In the genomic region with DNA sequence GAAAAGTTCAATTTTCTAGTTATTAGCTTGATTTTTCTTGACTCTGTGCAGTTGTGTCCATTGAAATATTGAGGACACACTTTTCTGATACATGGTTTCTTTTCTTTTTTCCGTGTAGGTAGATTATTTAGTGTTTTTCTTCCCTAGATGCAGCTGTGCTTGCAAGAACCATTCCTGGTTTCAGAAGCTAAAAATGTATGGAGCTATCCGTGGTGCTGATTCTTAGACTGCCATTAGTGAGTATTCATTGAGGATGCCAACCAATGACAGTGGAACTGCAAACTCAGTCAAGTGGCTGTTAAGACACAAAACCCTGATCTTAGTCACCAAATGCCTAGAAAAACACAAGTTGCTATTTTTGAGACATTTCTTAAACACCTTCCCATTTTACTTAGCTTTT, we compare ENCODE assay signal across 13 mouse cellular contexts. TPM values are rescaled to one million over a fixed set of nuclear protein-coding genes. Genes with fewer than 3 reads are reported as not detected.
DNase-seq lines count a peak whose midpoint lies in the region; ATAC-seq lines count a peak whose summit lies in the region.
"Had no signal": no experiment of that assay in that cellular context is flagged by ENCODE, and none has a peak within 500 bp of the region (broad histone marks: within the 10 kb centered on the region; RNA-seq: fewer than 3 reads in every experiment).

No protein-coding gene starts in this region.

- H3K4me3 ChIP-seq in hindbrain, embryonic 11.5 days (ENCODE audit: low read depth, low read length) = no peak overlapping the region
- no peak overlapping the region for H3K4me3 ChIP-seq in hindbrain, embryonic 12.5 days
- H3K4me3 ChIP-seq in midbrain, embryonic 14.5 days (replicated peaks; ENCODE audit: low read depth, low read length) = no peak overlapping the region
- no peak overlapping the region for H3K4me3 ChIP-seq in midbrain, embryonic 15.5 days
- H3K4me3 ChIP-seq: intestine, embryonic 15.5 days; stomach, embryonic 15.5 days had no signal

- 3% methylated on average over 2 of the region's 2 CpGs for WGBS in hindbrain, embryonic 11.5 days
- 5% methylated on average over 2 of the region's 2 CpGs for WGBS in hindbrain, embryonic 12.5 days
- WGBS in midbrain, embryonic 14.5 days = 5% methylated on average over 2 of the region's 2 CpGs
- WGBS in midbrain, embryonic 15.5 days = 5% methylated on average over 2 of the region's 2 CpGs

- no peak overlapping the region for H3K27ac ChIP-seq in hindbrain, embryonic 11.5 days (ENCODE audit: low read depth, low read length)
- no peak overlapping the region for H3K27ac ChIP-seq in hindbrain, embryonic 12.5 days
- no peak overlapping the region for H3K27ac ChIP-seq in midbrain, embryonic 14.5 days (replicated peaks; ENCODE audit: low read depth, low read length)
- no peak overlapping the region for H3K27ac ChIP-seq in midbrain, embryonic 15.5 days
- H3K27ac ChIP-seq: intestine, embryonic 15.5 days; stomach, embryonic 15.5 days had no signal

- peaks cover 3% of the 10 kb centered on the region; the same call in 1 of the 2 replicates for H3K27me3 ChIP-seq in hindbrain, embryonic 11.5 days (ENCODE audit: control insufficient read depth, insufficient read depth, low read length)
- H3K27me3 ChIP-seq in hindbrain, embryonic 12.5 days = no peaks in the 10 kb centered on the region
- H3K27me3 ChIP-seq in midbrain, embryonic 14.5 days (ENCODE audit: control insufficient read depth, insufficient read depth, low read length) = 0 out of 2 replicates have a peak, but pooled peaks cover 4% of the 10 kb centered on the region
- H3K27me3 ChIP-seq in midbrain, embryonic 15.5 days (replicated peaks) = no peaks in the 10 kb centered on the region

- ATAC-seq in hindbrain, embryonic 11.5 days (ENCODE audit: low FRiP score) = no peak
- ATAC-seq in hindbrain, embryonic 12.5 days (ENCODE audit: low FRiP score) = no peak
- ATAC-seq in midbrain, embryonic 14.5 days (ENCODE audit: low FRiP score, low TSS enrichment) = no peak
- no peak for ATAC-seq in midbrain, embryonic 15.5 days (replicated peaks)
- ATAC-seq: forebrain, postnatal 0 days; intestine, embryonic 15.5 days; liver, postnatal 0 days had no signal

- H3K4me2 ChIP-seq in hindbrain, embryonic 11.5 days (replicated peaks; ENCODE audit: low read depth, low read length) = no peak overlapping the region
- H3K4me2 ChIP-seq in hindbrain, embryonic 12.5 days (replicated peaks) = no peak overlapping the region
- H3K4me2 ChIP-seq in midbrain, embryonic 14.5 days (ENCODE audit: low read length) = no peak overlapping the region
- H3K4me2 ChIP-seq in midbrain, embryonic 15.5 days = no peak overlapping the region
- H3K4me2 ChIP-seq: intestine, embryonic 15.5 days; stomach, embryonic 15.5 days had no signal

- H3K9ac ChIP-seq in hindbrain, embryonic 11.5 days (ENCODE audit: low read depth, low read length) = no peak overlapping the region
- no peak overlapping the region for H3K9ac ChIP-seq in hindbrain, embryonic 12.5 days
- H3K9ac ChIP-seq in midbrain, embryonic 14.5 days (replicated peaks; ENCODE audit: low read length) = no peak overlapping the region
- H3K9ac ChIP-seq in midbrain, embryonic 15.5 days = no peak overlapping the region
- H3K9ac ChIP-seq: forebrain, postnatal 0 days; intestine, embryonic 15.5 days; liver, postnatal 0 days; stomach, embryonic 15.5 days had no signal

- DNase-seq in hindbrain, embryonic 11.5 days (ENCODE audit: low spot score) = peak; percentile 65
- DNase-seq in midbrain, embryonic 14.5 days = peak; percentile 67
- peak; percentile 24 for DNase-seq in adipocyte (ENCODE audit: low spot score)
- peak; percentile 81 for DNase-seq in retina, embryonic 14.5 days (ENCODE audit: low spot score)
- no peak for DNase-seq in right cerebral cortex, postnatal 4 days
- DNase-seq in thymus, postnatal 14 days = no peak
- DNase-seq: forebrain, postnatal 0 days; liver, postnatal 0 days; right cerebral cortex, adult 18-20 months had no signal

- H3K4me1 ChIP-seq in hindbrain, embryonic 11.5 days (replicated peaks; ENCODE audit: control insufficient read depth, insufficient read depth, low read length) = no peaks in the 10 kb centered on the region
- 0 out of 2 replicates have a peak, but pooled peaks cover 3% of the 10 kb centered on the region for H3K4me1 ChIP-seq in hindbrain, embryonic 12.5 days
- H3K4me1 ChIP-seq in midbrain, embryonic 14.5 days (ENCODE audit: control insufficient read depth, insufficient read depth, low read length) = peaks cover 12% of the 10 kb centered on the region; the same call in 1 of the 2 replicates
- H3K4me1 ChIP-seq in midbrain, embryonic 15.5 days = peaks cover 17% of the 10 kb centered on the region
- H3K4me1 ChIP-seq: stomach, embryonic 15.5 days had no signal

- no peaks in the 10 kb centered on the region for H3K9me3 ChIP-seq in hindbrain, embryonic 11.5 days (ENCODE audit: control insufficient read depth, low read length)
- no peaks in the 10 kb centered on the region for H3K9me3 ChIP-seq in hindbrain, embryonic 12.5 days (replicated peaks)
- H3K9me3 ChIP-seq in midbrain, embryonic 14.5 days (ENCODE audit: control insufficient read depth, low read length) = no peaks in the 10 kb centered on the region
- no peaks in the 10 kb centered on the region for H3K9me3 ChIP-seq in midbrain, embryonic 15.5 days
- H3K9me3 ChIP-seq: intestine, embryonic 15.5 days; stomach, embryonic 15.5 days had no signal

- no peaks in the 10 kb centered on the region for H3K36me3 ChIP-seq in hindbrain, embryonic 11.5 days (ENCODE audit: control insufficient read depth, insufficient read depth, low read length)
- H3K36me3 ChIP-seq in hindbrain, embryonic 12.5 days = no peaks in the 10 kb centered on the region
- H3K36me3 ChIP-seq in midbrain, embryonic 14.5 days (ENCODE audit: control insufficient read depth, insufficient read depth, low read length) = no peaks in the 10 kb centered on the region
- H3K36me3 ChIP-seq in midbrain, embryonic 15.5 days (replicated peaks) = no peaks in the 10 kb centered on the region
- H3K36me3 ChIP-seq: intestine, embryonic 15.5 days; stomach, embryonic 15.5 days had no signal

RNA-seq across cellular contexts. Expression of a gene that starts 1.9 kb away (rescaled TPM):
- 1.6 and 4.4 TPM in 2 replicates for polyA plus RNA-seq in hindbrain, embryonic 11.5 days (2014; fragmentation: Nextera tagmentation; extraction: Ambion mirVana)
- 4.8 and 5.4 TPM in 2 replicates for polyA plus RNA-seq in hindbrain, embryonic 12.5 days (2016; fragmentation: Nextera tagmentation; extraction: Ambion mirVana)
- 9.7 and 12.1 TPM in 2 replicates for polyA plus RNA-seq in midbrain, embryonic 14.5 days (2014; fragmentation: Nextera tagmentation; extraction: Ambion mirVana)
- 9.6 and 10.3 TPM in 2 replicates for polyA plus RNA-seq in midbrain, embryonic 15.5 days (2015; fragmentation: Nextera tagmentation; extraction: Ambion mirVana)

Comparison
In these comparisons a context has a peak if more than half of its experiments do, and no peak if none do; other contexts are left out.
1. DNase-seq: peak in hindbrain, embryonic 11.5 days (single experiment), midbrain, embryonic 14.5 days (single experiment), adipocyte (single experiment) and retina, embryonic 14.5 days (single experiment); none in right cerebral cortex, postnatal 4 days (single experiment) and thymus, postnatal 14 days (single experiment).